Mouse (Mus musculus) cerebellum, adult 9-10 months (tissue): Measurements from ENCODE around the gene Tnrc6a.

Source experiments
- DNase-seq: peaks from one replicate; pipeline ENCODE4 v3.0.0; 2022

Gene Tnrc6a

DNA sequence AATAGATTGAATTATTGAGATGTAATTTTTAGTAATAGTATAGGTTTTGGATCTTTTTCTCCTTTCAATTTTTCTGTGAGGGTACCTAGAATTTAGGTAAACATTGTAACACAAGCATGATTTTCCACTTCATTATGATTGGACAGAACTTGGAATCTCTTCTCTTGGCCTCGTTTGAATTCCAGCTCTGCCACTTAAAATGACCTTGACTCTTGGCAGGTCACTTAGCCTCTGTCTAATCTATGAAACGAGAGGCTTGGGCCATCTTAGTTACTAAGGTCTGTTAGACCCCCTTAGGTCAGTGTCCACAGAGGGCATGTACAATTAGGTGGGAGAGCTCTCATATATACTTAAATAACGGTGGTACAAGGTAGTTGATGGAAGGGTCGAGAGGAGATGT is 2.4 kb downstream of the Tnrc6a start:
- DNase-seq = no peak

- DNase-seq = no peak
Measured at GRCm38 (mm10) chr7:123127301-123127700, 3.6 kb downstream of the Tnrc6a start.

DNA sequence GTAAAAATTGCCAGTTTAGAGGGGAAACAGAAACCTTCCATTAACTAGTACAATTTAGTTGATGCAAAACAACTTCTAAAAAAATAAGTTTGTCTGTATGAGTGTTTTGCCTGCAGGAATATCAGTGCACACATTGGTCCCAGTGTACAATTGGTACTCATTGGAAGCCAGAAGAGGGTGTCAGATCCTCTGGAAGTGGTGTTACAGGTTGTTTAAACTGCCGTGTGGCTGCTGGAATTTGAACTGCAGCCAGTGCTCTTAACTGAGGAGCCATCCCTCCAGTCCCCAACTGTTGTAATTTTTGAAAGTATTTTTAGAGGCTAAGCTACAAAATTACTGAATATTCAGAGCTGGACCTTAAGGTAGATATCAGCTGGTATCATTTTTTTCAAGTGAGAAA is 4.3 kb downstream of the Tnrc6a start:
- no peak for DNase-seq

DNA sequence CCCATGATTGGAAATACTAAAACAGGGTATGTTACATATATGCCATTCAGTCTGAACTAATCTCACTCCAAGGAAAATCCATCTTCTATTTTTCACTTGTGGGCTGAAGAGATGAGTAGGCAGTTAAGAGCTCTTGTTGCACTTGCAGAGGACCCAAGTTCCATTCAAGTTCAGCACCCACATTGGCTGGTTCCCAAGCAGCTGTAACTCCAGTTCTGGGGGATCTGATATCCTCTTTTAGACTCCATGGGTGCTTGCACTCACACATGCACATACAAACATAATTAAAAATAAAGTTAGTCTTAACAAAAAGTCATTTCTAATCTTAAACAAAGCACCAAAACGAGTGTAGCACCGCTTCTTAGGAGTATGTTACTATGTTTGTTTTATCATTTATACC is 5.4 kb downstream of the Tnrc6a start:
- no peak for DNase-seq

- no peak for DNase-seq
Measured at GRCm38 (mm10) chr7:123130198-123130597, 6.5 kb downstream of the Tnrc6a start.

DNA sequence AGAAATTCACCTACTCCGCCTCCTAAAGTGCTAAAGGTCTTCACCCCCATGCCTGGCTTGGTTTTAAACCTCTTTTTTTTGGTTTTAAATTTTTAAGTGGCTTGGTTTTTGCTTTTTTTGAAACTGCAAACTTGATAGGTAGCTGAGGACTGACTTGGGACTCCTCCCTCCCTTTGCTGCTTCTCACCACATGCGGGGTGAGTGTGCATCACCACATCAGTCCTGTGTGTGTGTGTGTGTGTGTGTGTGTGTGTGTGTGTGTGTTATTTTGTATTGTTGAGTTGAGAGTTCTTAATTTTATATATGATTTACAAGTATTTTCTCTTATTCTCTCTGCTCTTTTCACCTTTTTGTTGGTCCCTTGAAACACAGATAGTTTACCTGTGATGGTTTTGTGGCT is 8.7 kb downstream of the Tnrc6a start:
- DNase-seq = no peak

DNA sequence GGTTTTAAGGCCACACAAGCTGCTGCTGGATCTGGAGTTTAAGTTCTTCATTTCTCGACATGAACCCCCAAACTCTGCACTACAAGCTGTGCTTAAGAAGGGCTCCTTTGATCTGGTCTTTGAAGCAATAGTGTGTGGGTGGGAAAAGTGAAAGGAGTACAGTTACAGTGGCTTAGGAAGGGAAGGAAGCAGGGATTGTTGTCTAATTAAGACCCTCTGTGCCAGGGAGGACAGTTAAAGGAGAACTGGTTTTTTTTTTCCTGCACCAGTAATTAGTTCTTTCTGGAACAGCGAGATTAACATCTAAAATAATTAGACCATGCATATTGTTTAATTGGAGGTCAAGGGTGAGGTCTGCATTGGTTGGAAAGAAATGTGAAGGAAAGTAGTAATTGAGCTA is 11.2 kb downstream of the Tnrc6a start:
- DNase-seq = no peak

DNA sequence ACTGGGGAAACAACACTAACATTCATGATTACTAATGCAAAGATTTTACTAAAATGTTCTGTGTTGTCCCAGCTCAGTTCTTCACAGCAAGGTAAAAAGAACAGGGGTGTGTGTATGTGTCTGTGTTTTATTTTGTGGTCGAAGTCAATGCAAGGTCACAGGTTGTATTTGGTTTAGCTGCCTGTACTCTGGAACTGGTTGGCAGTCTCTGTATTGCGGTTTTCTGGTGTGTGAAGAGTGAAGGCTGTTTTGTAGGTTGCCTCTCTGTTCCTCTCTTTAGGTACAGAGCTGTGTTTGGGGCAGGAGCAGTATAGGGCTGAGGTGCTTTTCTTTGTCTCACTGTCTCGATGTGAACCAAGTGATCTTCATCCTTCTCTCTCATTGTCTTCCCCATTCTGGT is 12.0 kb downstream of the Tnrc6a start:
- no peak for DNase-seq

- no peak for DNase-seq
Measured at GRCm38 (mm10) chr7:123138001-123138400, 14.3 kb downstream of the Tnrc6a start.

DNA sequence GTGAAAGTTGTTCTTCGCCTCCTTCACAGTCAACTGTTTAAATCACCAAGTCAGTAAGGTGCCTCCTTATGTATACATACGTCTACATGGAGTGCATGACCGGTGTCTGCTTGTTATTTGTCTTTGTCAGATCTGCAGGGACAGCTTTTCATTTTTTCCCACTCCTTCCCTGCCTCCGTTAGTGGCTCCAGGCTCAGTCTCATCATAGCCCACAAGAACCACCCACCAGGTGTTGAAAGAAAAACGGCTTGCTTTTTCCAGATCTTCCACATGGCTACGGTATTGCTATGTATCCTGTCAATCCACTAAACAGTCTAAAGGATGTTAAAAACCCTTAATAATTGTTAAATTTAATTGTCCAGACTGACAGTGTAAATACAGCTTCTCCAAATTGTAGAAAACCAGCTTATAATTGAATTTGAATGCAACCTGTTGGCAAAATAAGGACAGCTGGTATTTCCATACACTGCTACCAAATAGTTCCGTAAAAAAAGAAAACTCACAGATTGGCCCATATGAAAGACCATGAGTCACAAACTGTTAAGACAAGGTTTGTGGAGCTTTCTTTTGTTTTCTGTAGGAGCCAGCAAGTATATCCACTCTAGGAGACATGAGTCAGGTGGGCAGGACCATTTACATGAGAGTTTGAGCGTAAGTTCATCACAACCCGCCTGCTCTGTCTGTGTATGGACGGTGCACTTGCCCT is 22.6 kb downstream of the Tnrc6a start:
- no peak for DNase-seq

- DNase-seq = no peak
Measured at GRCm38 (mm10) chr7:123147787-123148186, 24.1 kb downstream of the Tnrc6a start.

GRCm38 (mm10) chr7:123148935-123149334 is 25.2 kb downstream of the Tnrc6a start:
- DNase-seq = no peak

GRCm38 (mm10) chr7:123162346-123162745 is 38.7 kb downstream of the Tnrc6a start:
- no peak for DNase-seq

GRCm38 (mm10) chr7:123167436-123167835 is 43.8 kb downstream of the Tnrc6a start:
- DNase-seq = no peak

DNA sequence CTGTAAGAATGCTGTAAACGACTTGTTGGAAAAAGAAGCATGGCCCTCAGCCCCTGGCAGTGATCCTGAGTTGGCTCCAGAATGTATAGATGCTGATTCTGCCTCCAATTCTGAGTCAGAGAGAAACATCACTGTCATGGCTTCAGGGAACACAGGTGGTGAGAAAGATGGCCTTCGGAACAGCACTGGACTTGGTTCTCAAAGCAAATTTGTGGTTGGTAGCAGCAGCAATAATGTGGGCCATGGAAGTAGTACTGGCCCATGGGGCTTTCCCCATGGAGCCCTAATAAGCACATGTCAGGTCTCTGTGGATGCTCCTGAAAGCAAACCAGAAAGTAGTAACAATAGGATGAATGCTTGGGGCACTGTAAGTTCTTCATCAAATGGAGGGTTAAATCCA is 45.9 kb downstream of the Tnrc6a start:
- no peak for DNase-seq

GRCm38 (mm10) chr7:123172101-123172500 is 48.4 kb downstream of the Tnrc6a start:
- DNase-seq = no peak

- DNase-seq = no peak
Measured at GRCm38 (mm10) chr7:123177215-123177614, 53.5 kb downstream of the Tnrc6a start.

DNA sequence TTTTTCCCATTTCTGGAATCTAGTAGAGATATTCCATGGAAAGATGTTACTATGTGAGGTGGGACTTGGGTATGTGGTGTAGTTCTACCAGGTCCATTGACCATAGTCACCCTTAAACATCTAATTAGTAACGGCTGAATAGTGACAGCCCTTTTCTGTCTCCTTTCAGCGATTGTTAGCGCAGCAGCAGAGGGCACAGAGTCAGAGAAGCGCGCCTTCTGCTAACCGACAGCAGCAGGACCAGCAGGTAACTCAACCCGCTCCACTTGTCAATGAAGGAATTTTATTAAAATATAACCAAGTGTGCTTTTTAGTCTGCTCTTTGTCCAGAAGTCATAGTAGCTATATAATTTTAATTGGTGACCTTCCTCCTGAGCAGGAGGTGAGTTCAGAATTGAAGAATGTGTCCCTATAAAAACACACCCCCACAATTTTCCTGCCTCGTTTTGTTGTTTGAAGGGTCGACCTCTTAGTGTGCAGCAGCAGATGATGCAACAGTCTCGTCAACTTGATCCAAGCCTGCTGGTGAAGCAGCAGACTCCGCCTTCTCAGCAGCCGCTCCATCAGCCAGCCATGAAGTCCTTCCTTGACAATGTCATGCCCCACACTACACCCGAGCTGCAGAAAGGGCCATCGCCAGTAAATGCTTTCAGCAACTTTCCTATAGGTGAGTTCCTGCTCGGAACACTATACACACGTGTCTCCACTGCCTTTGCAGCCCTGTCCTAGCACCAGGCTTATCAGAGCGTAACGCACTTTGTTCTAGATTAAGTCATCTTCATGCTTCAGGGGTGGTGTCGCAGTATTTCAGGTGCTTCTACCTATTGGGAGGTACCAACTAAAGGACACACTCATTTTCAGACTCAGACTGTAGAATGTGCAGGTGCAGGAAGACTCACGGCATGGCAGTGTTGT is 58.4 kb downstream of the Tnrc6a start:
- DNase-seq = no peak

DNA sequence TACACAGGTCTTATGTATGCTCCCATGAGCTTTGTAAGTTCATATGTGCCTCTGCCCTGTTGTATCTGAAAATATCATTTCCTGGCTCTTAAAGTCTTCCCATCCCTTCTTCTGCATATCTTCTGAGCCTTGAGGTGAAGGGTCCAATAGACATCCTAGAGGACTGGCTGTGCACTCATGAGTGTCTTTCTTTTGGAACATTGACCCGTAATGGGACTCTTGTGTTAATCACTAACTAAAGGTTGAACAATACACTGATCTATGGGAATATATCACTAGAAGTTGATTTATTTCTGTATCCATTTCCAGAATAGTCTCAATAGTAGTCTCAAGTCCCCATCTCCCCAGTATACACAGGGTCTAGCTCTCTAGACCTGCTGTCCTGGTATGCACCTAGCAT is 61.2 kb downstream of the Tnrc6a start:
- DNase-seq = no peak

- DNase-seq = no peak
Measured at GRCm38 (mm10) chr7:123186463-123186862, 62.8 kb downstream of the Tnrc6a start.

- DNase-seq = no peak
Measured at GRCm38 (mm10) chr7:123187246-123187645, 63.6 kb downstream of the Tnrc6a start.

- no peak for DNase-seq
Measured at GRCm38 (mm10) chr7:123188462-123188861, 64.8 kb downstream of the Tnrc6a start.

GRCm38 (mm10) chr7:123189762-123190161 is 66.1 kb downstream of the Tnrc6a start:
- no peak for DNase-seq

- DNase-seq = no peak
Measured at GRCm38 (mm10) chr7:123191731-123192130, 68.0 kb downstream of the Tnrc6a start.
